Mouse (Mus musculus): ENCODE data around the gene Spata25.

DNA sequence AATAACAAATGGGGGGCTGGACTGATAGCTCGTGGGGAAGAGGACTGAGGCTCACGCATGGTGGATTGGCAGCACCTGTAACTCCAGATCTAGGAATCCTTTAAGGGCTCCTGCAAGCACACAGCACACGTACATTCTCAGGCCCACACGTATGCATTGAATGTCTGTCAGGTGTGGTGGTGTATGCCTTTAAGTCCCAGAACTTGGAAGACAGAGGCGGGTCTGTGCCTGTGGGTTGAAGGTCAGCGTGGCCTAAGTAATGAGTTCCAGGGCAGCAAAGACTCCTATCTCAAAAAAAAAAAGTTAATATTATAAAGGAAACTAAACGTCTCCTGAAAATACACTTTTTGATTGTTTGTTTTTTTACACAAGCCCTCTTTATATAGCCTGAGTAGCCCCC, 21.7 kb downstream of the Spata25 start:
- TF ChIP-seq MAFK (IDR thresholded peaks at IDR 0.05; ENCODE audit: insufficient read depth, low read depth, low read length): no peak
- TF ChIP-seq ZNF384 (IDR thresholded peaks at IDR 0.05; ENCODE audit: low read depth, low read length): no peak
- no peak for TF ChIP-seq ZC3H11A (IDR thresholded peaks at IDR 0.05; ENCODE audit: borderline replicate concordance, low read depth, low read length)
- no peak for TF ChIP-seq CHD2 (IDR thresholded peaks at IDR 0.05; ENCODE audit: low read depth, low read length)
- TF ChIP-seq HCFC1 (IDR thresholded peaks at IDR 0.05; ENCODE audit: borderline replicate concordance, insufficient read depth, low read length): no peak

Data from ES-E14 (cell line).